Mouse (Mus musculus): ENCODE data around the gene Pitx1. TPM values are rescaled to one million over a fixed set of nuclear protein-coding genes. Genes with fewer than 3 reads are reported as not detected.

Gene Pitx1
- not detected in 2 replicates for polyA plus RNA-seq (2012; ENCODE audit: insufficient read depth, insufficient read length, missing spikeins)

DNA sequence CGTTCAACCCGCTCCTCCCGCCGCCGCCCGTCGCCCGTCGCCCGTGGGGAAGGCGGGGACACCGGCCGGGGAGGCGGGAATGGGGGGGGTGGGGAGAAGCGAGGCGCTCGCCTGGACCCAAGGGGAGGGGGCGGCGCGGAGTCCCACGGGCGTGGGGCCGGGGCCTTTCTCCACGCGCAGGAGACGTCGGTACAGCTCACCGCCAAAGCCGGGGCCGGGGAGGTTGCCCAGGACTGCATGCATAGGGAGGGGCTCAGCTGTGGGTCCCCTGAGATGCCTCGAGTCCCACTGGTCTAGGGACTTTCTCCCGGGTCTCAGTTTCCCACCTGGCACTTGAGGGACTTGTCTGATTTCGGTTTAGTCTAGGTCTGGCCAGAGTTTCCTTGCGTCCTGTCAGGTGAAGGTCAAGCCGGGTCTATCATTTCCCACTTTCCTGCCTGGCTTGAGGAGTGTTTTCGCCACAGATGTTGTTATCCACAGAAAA, at the start of gene Pitx1:
Gene Pitx1 (minus strand): TSS at position 51 of the 484 bp plus-strand sequence.
- Histone ChIP-seq H3K27ac (replicated peaks; ENCODE audit: low read depth, low read length) (no peak within 1 kb of the TSS), H3K4me3 (ENCODE audit: insufficient read depth, low read depth, low read length) (no peak within 1 kb of the TSS), H3K4me1 (ENCODE audit: control insufficient read depth, insufficient read depth, insufficient read length, low read length) (no peaks in the 10 kb centered on the region)

DNA sequence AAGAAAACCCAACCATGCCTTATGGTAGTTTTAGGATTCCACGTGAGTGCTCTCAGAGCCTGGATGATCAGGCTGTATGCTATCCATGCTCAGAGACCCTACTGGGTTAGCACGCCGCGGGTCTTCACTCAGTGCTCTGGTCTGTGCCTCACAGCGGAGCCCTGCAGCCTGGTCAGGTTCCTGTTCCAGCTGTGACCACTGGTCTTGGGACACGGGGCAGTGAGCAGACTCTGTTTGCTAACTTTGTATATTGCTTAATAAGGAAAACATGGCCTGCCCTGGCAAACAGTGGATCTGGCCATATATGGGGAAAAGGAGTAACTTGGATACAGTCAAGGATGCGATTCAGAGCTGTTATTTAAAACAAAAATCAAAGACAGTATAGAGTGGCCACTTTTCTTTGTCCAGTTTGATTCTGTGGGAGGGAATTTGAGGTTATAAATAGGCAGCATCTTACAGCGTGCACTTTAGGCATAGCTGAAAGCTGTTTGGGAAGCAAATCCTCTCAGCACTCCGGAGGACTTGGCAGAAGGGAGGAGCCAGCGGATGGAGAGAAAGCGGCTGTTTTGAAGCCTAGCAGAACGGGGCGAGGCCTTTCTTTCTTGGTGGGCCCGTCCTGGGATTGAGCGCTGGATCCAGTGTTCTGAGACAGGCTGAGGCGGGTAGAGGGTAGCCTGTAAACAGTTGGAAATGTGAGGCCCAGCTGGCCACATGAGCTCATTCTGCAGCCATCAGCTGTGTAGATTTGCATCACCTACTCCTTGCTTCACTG, 45.6 kb upstream of the Pitx1 start:
- H3K27ac ChIP-seq (replicated peaks; ENCODE audit: low read depth, low read length), result no peak overlapping the region
- no peak overlapping the region for H3K4me3 ChIP-seq (ENCODE audit: insufficient read depth, low read depth, low read length)
- H3K4me1 ChIP-seq (ENCODE audit: control insufficient read depth, insufficient read depth, insufficient read length, low read length), result no peaks in the 10 kb centered on the region

DNA sequence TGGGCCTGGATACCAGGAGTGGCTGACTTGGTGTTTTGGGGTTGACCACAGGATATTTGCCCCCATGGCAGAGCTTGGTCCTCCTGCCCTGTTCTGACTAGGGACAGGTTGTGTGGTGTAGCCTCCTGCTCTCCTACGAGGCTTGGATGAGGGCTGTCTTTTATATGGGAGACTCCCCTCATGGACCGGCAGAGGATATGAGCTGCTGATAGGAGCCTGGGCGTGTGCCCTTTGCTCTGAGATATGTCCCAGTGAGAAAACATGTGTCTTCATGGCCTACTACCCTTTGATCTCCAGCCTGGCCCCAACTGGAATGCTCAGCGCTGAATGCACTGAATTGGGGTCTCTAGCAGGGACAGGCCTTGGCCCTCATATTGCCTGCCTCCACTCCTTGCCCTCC, 42.4 kb upstream of the Pitx1 start:
- H3K27ac ChIP-seq (replicated peaks; ENCODE audit: low read depth, low read length), result no peak overlapping the region
- H3K4me3 ChIP-seq (ENCODE audit: insufficient read depth, low read depth, low read length), result no peak overlapping the region
- H3K4me1 ChIP-seq (ENCODE audit: control insufficient read depth, insufficient read depth, insufficient read length, low read length), result no peaks in the 10 kb centered on the region

DNA sequence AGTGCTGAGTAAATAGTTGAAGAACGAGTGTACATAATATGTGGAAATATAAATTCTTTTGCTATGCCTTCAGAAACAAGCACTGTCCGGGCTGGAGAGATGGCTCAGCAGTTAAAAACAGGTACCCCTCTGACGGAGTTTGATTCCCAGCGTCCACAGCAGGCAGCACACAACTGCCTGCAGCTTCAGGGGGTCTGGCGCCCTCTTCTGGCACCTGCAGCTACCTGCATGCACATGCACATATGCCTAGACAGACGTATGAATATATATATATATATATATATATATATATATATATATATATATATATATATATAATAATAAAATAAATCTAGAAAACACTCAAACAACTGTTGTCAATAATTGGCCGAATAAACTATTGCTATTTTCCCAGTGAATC, 35.4 kb upstream of the Pitx1 start:
- Histone ChIP-seq H3K27ac (replicated peaks; ENCODE audit: low read depth, low read length) (no peak overlapping the region), H3K4me3 (ENCODE audit: insufficient read depth, low read depth, low read length) (no peak overlapping the region), H3K4me1 (ENCODE audit: control insufficient read depth, insufficient read depth, insufficient read length, low read length) (no peaks in the 10 kb centered on the region)

DNA sequence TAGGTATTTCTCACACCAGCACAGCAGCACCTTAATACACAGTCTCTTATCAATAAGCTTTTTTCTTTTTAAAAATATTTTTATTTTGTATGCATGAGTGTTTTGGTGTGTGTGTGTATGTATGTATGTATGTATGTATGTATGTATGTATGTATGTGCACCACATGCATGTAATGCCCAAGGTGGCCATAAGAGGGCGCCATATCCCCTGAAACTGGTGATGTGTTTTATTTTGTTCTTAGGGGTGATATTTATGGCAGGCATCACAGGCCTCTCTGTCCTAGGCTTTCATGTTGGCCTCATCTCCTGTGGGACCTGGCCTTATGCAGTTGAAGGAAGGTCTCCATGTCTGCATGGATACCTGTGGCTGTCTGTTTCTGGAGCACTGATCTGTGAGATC, 34.0 kb upstream of the Pitx1 start:
- no peaks in the 10 kb centered on the region for H3K4me1 ChIP-seq (ENCODE audit: control insufficient read depth, insufficient read depth, insufficient read length, low read length)
- H3K27ac ChIP-seq (replicated peaks; ENCODE audit: low read depth, low read length), result no peak overlapping the region
- H3K4me3 ChIP-seq (ENCODE audit: insufficient read depth, low read depth, low read length), result no peak overlapping the region

DNA sequence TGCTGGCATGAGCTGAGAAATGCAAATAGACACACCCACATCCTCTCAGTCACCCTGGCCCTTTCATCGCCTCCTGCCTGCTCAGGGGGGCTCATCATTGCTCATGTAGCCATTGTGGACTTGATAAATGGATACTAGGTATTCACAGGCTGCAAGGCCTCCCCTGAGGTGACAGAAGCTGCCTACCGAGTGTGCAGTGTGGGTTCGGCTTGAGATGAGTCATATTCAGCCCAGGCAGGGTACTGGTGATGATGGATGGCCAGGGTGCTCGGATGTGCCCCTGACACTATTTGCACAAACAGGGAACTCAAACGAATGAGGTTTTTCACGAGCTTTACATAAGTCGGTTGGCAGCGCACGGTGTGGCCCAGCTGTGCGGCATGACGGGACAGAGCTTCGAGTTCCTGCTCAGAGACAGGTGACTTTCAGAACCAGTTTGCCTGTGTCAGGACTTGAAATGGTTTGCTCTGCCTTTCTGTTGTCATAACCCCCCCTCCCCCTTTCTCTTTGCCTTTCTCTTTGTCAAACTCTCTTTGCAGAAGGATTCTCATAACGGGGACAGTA, 31.6 kb upstream of the Pitx1 start:
- Histone ChIP-seq H3K27ac (replicated peaks; ENCODE audit: low read depth, low read length) (no peak overlapping the region), H3K4me3 (ENCODE audit: insufficient read depth, low read depth, low read length) (no peak overlapping the region), H3K4me1 (ENCODE audit: control insufficient read depth, insufficient read depth, insufficient read length, low read length) (no peaks in the 10 kb centered on the region)

DNA sequence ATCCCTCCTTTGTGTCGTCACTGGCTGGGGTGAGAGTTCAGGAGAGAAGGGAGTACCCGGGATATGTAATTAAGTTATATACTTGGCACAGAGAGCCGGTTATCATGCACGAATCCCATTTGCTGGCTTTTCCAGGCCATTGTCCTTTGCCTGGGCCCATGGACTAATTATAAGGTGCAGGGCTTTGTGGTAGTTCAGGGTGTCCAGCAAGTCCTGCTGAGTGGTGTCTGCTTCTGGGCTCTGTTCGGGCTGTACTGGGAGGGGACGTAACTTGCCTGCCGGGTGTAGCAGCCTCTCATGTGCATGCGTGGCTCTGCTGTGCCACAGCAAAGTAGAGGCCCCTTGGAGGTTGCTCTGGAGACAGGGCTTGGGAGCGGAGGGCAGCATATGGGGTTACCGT, 24.5 kb upstream of the Pitx1 start:
- Histone ChIP-seq H3K27ac (replicated peaks; ENCODE audit: low read depth, low read length) (no peak overlapping the region), H3K4me1 (ENCODE audit: control insufficient read depth, insufficient read depth, insufficient read length, low read length) (no peaks in the 10 kb centered on the region), H3K4me3 (ENCODE audit: insufficient read depth, low read depth, low read length) (no peak overlapping the region)

DNA sequence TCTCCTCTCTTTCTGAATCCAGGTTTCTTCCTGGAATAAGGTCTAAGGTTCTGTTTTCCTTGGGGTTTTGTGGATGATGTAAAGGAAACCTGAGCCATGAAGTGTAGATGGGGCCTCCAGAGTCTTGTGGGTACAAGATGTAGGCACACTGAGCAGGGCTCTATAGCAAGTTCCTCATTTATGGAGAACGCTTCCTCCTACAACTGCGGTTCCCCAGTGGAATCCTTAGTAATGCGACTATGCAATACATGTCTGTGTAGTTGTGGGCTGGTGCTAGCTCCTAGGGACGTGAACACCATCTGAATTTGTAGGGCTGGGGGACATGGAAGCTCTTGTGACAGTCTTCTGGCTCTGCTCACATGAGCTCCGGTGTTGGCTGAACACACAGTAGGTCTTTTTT, 22.5 kb upstream of the Pitx1 start:
- no peak overlapping the region for H3K4me3 ChIP-seq (ENCODE audit: insufficient read depth, low read depth, low read length)
- H3K4me1 ChIP-seq (ENCODE audit: control insufficient read depth, insufficient read depth, insufficient read length, low read length), result no peaks in the 10 kb centered on the region
- no peak overlapping the region for H3K27ac ChIP-seq (replicated peaks; ENCODE audit: low read depth, low read length)

DNA sequence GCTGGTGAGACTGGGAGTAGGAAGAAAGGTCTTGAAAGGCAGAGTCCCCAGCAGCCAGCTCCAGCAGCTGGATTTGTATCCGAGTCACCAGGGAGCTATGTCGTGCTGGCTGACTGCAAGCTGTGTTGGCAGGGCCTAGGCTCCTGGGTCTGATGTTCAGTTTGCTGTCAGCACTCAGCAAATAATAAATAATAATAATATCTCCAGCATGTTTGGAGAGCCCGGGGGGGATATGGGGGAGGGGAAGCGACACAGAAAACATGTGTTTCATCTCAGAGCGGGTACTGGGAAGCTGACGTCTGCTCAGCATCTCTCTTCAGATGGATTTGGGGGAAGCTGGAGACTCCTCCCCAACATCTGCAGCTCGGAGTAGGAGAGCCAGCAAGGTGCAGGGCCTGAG, 19.8 kb upstream of the Pitx1 start:
- Histone ChIP-seq H3K4me1 (ENCODE audit: control insufficient read depth, insufficient read depth, insufficient read length, low read length) (no peaks in the 10 kb centered on the region), H3K27ac (replicated peaks; ENCODE audit: low read depth, low read length) (no peak overlapping the region), H3K4me3 (ENCODE audit: insufficient read depth, low read depth, low read length) (no peak overlapping the region)

DNA sequence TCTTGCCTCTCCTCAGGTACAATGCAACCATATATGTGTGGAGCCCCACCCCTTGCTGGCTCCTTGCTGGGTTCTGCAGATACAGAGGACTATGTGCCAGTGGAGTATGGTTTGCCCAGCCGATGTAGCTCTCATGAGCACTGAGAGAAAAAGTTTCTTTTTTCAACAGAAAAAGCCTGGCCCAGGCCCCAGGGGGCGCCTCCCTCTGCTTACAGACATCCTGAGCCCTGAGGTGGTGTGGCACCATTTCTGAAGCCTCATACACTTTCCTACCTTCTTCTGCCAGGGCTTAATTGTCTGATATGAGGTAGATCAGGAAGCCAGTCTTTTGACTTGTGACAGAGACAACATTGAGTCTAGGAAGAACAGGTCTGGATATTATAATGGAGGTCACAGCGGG, 16.2 kb upstream of the Pitx1 start:
- Histone ChIP-seq H3K27ac (replicated peaks; ENCODE audit: low read depth, low read length) (no peak overlapping the region), H3K4me1 (ENCODE audit: control insufficient read depth, insufficient read depth, insufficient read length, low read length) (no peaks in the 10 kb centered on the region), H3K4me3 (ENCODE audit: insufficient read depth, low read depth, low read length) (no peak overlapping the region)

DNA sequence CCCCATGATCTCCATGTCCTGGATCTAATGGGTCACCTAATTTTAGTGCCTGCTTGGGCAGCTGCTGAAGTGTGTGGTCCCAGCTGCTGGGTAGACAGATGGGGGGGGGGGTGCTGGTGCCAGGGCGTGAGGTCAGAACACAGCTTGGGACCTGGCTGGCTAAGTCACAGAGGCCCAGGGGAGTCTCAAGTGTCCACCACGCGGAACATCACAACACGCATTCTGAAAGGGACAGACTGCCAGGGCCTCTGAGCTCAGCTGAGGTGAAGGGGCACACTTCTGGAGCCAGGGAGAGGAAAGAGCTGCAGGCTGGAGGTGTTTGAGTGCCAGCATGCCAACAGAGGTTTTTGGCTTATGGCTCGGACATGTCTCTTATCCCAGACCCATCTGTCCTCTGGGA, 14.7 kb upstream of the Pitx1 start:
- Histone ChIP-seq H3K4me1 (ENCODE audit: control insufficient read depth, insufficient read depth, insufficient read length, low read length) (no peaks in the 10 kb centered on the region), H3K4me3 (ENCODE audit: insufficient read depth, low read depth, low read length) (no peak overlapping the region), H3K27ac (replicated peaks; ENCODE audit: low read depth, low read length) (no peak overlapping the region)

DNA sequence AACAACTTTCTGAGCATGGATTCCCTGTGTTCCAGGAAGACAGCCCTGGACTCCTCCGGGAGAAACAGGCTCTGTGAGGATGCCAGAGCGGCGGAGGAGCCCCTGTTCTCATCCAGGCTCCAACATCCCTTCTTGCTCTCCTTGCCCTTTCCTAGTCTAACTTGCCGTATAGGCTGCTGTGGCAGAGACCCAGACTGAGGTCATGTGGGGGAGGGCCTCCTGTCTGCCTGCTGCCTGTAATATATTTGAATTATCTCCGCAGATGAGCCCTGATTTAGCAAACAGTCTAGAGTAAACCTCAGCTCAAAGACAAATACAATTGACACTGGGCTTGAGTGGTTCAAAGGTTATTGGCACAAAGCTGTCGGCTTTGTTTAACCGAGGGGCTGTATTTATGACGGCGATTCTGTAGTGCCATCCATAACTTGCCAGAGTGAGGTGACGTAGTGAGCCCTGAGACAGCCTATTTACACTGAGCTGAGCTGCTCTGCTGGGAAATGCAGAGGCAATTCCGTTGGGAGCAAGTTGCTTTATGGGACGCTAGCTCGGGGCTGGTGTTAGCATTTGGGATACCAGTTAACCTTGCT, 12.7 kb upstream of the Pitx1 start:
- no peak overlapping the region for H3K4me3 ChIP-seq (ENCODE audit: insufficient read depth, low read depth, low read length)
- H3K4me1 ChIP-seq (ENCODE audit: control insufficient read depth, insufficient read depth, insufficient read length, low read length), result no peaks in the 10 kb centered on the region
- H3K27ac ChIP-seq (replicated peaks; ENCODE audit: low read depth, low read length), result no peak overlapping the region

DNA sequence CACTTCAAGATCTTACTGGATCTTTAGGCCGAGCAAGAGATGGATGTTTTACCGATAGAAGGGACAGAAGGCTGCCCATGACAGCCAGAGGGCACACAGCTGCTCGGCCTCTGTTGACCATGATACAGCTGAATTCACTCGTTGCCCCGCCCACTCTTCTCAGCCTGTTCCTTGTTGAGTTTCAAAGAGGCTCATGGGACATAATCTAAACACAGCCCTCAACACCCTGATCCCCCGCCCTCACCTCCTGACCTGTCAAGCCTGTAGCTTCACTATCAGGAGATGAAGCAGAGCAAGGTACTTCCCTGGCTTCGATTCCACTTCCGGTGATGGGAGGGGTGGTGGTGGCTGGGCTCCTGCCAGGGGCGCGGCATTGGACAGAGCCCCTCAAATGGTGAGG, 11.8 kb upstream of the Pitx1 start:
- H3K4me1 ChIP-seq (ENCODE audit: control insufficient read depth, insufficient read depth, insufficient read length, low read length), result no peaks in the 10 kb centered on the region
- no peak overlapping the region for H3K4me3 ChIP-seq (ENCODE audit: insufficient read depth, low read depth, low read length)

DNA sequence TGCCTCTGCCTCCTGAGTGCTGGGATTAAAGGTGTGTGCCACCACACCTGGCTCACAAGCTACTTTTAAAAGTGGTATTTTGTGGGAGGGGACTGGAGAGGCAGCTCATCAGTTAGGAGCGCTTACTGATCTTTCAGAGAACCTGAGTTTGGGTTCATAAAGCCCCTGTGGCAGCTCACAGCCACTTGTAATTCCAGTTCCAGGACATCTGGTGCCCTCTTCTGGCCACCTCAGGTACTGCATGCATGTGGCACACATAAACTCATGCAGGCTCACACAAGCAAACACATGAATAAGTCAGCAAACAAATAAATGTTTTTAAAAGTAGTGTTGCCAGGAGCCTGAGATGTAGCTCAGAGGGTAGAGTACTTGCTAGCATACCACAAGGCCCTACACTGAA, 7.7 kb upstream of the Pitx1 start:
- H3K4me3 ChIP-seq (ENCODE audit: insufficient read depth, low read depth, low read length), result no peak overlapping the region
- H3K27ac ChIP-seq (replicated peaks; ENCODE audit: low read depth, low read length), result no peak overlapping the region
- no peaks in the 10 kb centered on the region for H3K4me1 ChIP-seq (ENCODE audit: control insufficient read depth, insufficient read depth, insufficient read length, low read length)

More for the DNA sequence above, 11.8 kb upstream of the Pitx1 start:
- H3K27ac ChIP-seq (replicated peaks; ENCODE audit: low read depth, low read length), result no peak overlapping the region

DNA sequence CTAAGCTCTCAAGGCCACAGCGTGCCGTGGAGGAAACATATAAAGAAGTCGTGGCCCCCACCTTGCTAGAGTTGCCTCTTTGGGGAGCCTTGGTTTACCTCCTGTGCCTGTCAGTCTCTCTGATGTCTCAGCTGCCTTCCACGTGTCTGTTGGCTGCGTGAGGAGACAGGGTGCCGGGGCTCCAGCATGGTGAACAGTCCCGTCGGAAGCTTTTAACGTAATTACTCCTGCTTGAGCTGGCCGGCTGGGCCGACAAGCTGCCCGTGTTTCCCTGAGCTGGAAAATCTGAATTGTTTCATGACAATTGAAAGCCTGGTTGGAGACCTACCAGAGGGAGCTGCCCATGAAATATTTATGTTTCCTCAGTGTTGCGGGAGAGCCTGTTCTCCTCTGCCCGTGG, 4.2 kb upstream of the Pitx1 start:
- H3K27ac ChIP-seq (replicated peaks; ENCODE audit: low read depth, low read length), result no peak overlapping the region
- no peak overlapping the region for H3K4me3 ChIP-seq (ENCODE audit: insufficient read depth, low read depth, low read length)
- no peaks in the 10 kb centered on the region for H3K4me1 ChIP-seq (ENCODE audit: control insufficient read depth, insufficient read depth, insufficient read length, low read length)

All from brown adipose tissue, adult 24 weeks (tissue).